In genomic region chr11:30986625-30987017, GRCm38 (mm10) we compare ENCODE assay signal across 8 mouse cellular contexts. TPM values are rescaled to one million over a fixed set of nuclear protein-coding genes. Genes with fewer than 3 reads are reported as not detected.
DNase-seq lines count a peak whose midpoint lies in the region; ATAC-seq and TF ChIP-seq lines count a peak whose summit lies in the region.

No protein-coding gene starts in this region.

- TF ChIP-seq EP300 in stomach, postnatal 0 days (optimal IDR thresholded peaks at IDR 0.05) = no peak

- DNase-seq in heart, postnatal 36 days = no peak
- DNase-seq in R1 (ENCODE audit: low read depth, low spot score) = peak; percentile 30
- DNase-seq in forebrain, embryonic 14.5 days (ENCODE audit: low spot score) = no peak
- DNase-seq in stomach, postnatal 0 days (ENCODE audit: low spot score) = no peak
- DNase-seq in layer of hippocampus, adult 18-20 months (ENCODE audit: low spot score in 2 of 2) = no peak
- DNase-seq in urinary bladder, adult 2 months (ENCODE audit: low spot score) = no peak

- H3K4me1 ChIP-seq in heart, embryonic 16.5 days (ENCODE audit: control insufficient read depth, insufficient read depth, low read length) = peaks cover 5% of the 10 kb centered on the region; the same call in 1 of the 2 replicates
- peaks cover 4% of the 10 kb centered on the region; the same call in 1 of the 2 replicates for H3K4me1 ChIP-seq in forebrain, embryonic 14.5 days (ENCODE audit: control insufficient read depth, insufficient read depth, low read length)
- peaks cover 18% of the 10 kb centered on the region for H3K4me1 ChIP-seq in liver, embryonic 12.5 days
- H3K4me1 ChIP-seq in stomach, postnatal 0 days (replicated peaks; ENCODE audit: control insufficient read depth, insufficient read depth) = 0 out of 2 replicates have a peak, but pooled peaks cover 3% of the 10 kb centered on the region

- peak overlapping the region; percentile 80 for H3K9ac ChIP-seq in heart, embryonic 16.5 days (ENCODE audit: low read length)
- H3K9ac ChIP-seq in forebrain, embryonic 14.5 days (ENCODE audit: low read length) = peak overlapping the region; percentile 70
- H3K9ac ChIP-seq in liver, embryonic 12.5 days = peak overlapping the region; percentile 96
- peak overlapping the region; percentile 78 for H3K9ac ChIP-seq in stomach, postnatal 0 days (ENCODE audit: low read length)

- WGBS in heart, embryonic 16.5 days = 0% methylated on average over 2 of the region's 2 CpGs
- WGBS in forebrain, embryonic 14.5 days = 2% methylated on average over 2 of the region's 2 CpGs
- 1% methylated on average over 2 of the region's 2 CpGs for WGBS in liver, embryonic 12.5 days (ENCODE audit: insufficient replicate concordance)
- 0% methylated on average over 2 of the region's 2 CpGs for WGBS in stomach, postnatal 0 days

- H3K27me3 ChIP-seq in heart, embryonic 16.5 days (ENCODE audit: control insufficient read depth, insufficient read depth, low read length) = no peaks in the 10 kb centered on the region
- no peaks in the 10 kb centered on the region for H3K27me3 ChIP-seq in forebrain, embryonic 14.5 days (replicated peaks; ENCODE audit: control insufficient read depth, insufficient read depth, low read length)
- H3K27me3 ChIP-seq in liver, embryonic 12.5 days (replicated peaks) = no peaks in the 10 kb centered on the region
- H3K27me3 ChIP-seq in stomach, postnatal 0 days (ENCODE audit: control insufficient read depth, insufficient read depth, low read length) = no peaks in the 10 kb centered on the region

- TF ChIP-seq CTCF in stomach, postnatal 0 days (IDR thresholded peaks at IDR 0.05; ENCODE audit: low read depth) = no peak

- peak; percentile 56 for ATAC-seq in heart, embryonic 16.5 days (replicated peaks; ENCODE audit: extremely low read depth, insufficient read depth, low FRiP score)
- peak; percentile 75 for ATAC-seq in forebrain, embryonic 14.5 days
- peak; percentile 68 for ATAC-seq in liver, embryonic 12.5 days
- peak; percentile 82 for ATAC-seq in stomach, postnatal 0 days (ENCODE audit: low FRiP score, low TSS enrichment)

- H3K4me2 ChIP-seq in heart, embryonic 16.5 days (ENCODE audit: low read depth, low read length) = peak overlapping the region; percentile 75
- H3K4me2 ChIP-seq in forebrain, embryonic 14.5 days (ENCODE audit: low read length) = peak overlapping the region; percentile 67
- peak overlapping the region; percentile 73 for H3K4me2 ChIP-seq in liver, embryonic 12.5 days
- peak overlapping the region; percentile 61 for H3K4me2 ChIP-seq in stomach, postnatal 0 days (replicated peaks; ENCODE audit: low read depth)

- peak overlapping the region; percentile 87 for H3K27ac ChIP-seq in heart, embryonic 16.5 days (ENCODE audit: low read length)
- peak overlapping the region; percentile 55 for H3K27ac ChIP-seq in forebrain, embryonic 14.5 days (ENCODE audit: low read depth, low read length)
- peak overlapping the region; percentile 91 for H3K27ac ChIP-seq in liver, embryonic 12.5 days
- H3K27ac ChIP-seq in stomach, postnatal 0 days (replicated peaks) = peak overlapping the region; percentile 91

- peak overlapping the region; percentile 65 for H3K4me3 ChIP-seq in heart, embryonic 16.5 days (ENCODE audit: low read length)
- peak overlapping the region; percentile 57 for H3K4me3 ChIP-seq in forebrain, embryonic 14.5 days (ENCODE audit: low read depth, low read length)
- H3K4me3 ChIP-seq in liver, embryonic 12.5 days = peak overlapping the region; percentile 85
- H3K4me3 ChIP-seq in stomach, postnatal 0 days (ENCODE audit: low read depth, low read length) = peak overlapping the region; percentile 65

- no peaks in the 10 kb centered on the region for H3K9me3 ChIP-seq in heart, embryonic 16.5 days (replicated peaks; ENCODE audit: control insufficient read depth, low read length)
- H3K9me3 ChIP-seq in forebrain, embryonic 14.5 days (replicated peaks; ENCODE audit: control insufficient read depth, low read length) = no peaks in the 10 kb centered on the region
- no peaks in the 10 kb centered on the region for H3K9me3 ChIP-seq in liver, embryonic 12.5 days (replicated peaks)
- H3K9me3 ChIP-seq in stomach, postnatal 0 days (ENCODE audit: control insufficient read depth, low read length) = no peaks in the 10 kb centered on the region

- no peaks in the 10 kb centered on the region for H3K36me3 ChIP-seq in heart, embryonic 16.5 days (ENCODE audit: control insufficient read depth, insufficient read depth)
- no peaks in the 10 kb centered on the region for H3K36me3 ChIP-seq in forebrain, embryonic 14.5 days (ENCODE audit: control insufficient read depth, insufficient read depth, low read length)
- peaks cover 15% of the 10 kb centered on the region for H3K36me3 ChIP-seq in liver, embryonic 12.5 days
- H3K36me3 ChIP-seq in stomach, postnatal 0 days (ENCODE audit: control insufficient read depth, insufficient read depth, low read length) = no peaks in the 10 kb centered on the region

- intact Hi-C loops in heart, postnatal 36 days (cut with DNase I) = loop anchor here (2.0 kb wide), 1 partner anchor 32 kb away; the partner anchor contains the start of gene Erlec1

RNA-seq across cellular contexts. Expression of gene Chac2, which starts 0.5 kb away (rescaled TPM):
- polyA plus RNA-seq in heart, embryonic 16.5 days (2015; fragmentation: Nextera tagmentation; extraction: Ambion mirVana) = 17.6 and 20.8 TPM in 2 replicates
- 10 to 100 TPM; 18.9 to 27.6 TPM for total RNA-seq in heart, postnatal 36 days (2021)
- 24.4 and 28.7 TPM in 2 replicates for polyA plus RNA-seq in forebrain, embryonic 14.5 days (2014; fragmentation: Nextera tagmentation; extraction: Ambion mirVana)
- 63.5 and 66.3 TPM in 2 replicates for polyA plus RNA-seq in liver, embryonic 12.5 days (2016; fragmentation: Nextera tagmentation; extraction: Ambion mirVana)
- polyA plus RNA-seq in stomach, postnatal 0 days (2015; fragmentation: Nextera tagmentation; extraction: Ambion mirVana) = 22.5 and 25.4 TPM in 2 replicates
- 10 to 100 TPM; 12.8 to 15.4 TPM for total RNA-seq in layer of hippocampus, adult 18-20 months (2021)
- 5.5 and 7.5 TPM in 2 replicates for polyA plus RNA-seq in urinary bladder, adult 2 months (2012; rRNA removed)

RNA-seq across cellular contexts. Expression of gene Erlec1, which starts 32.5 kb away (rescaled TPM):
- polyA plus RNA-seq in heart, embryonic 16.5 days (2015; fragmentation: Nextera tagmentation; extraction: Ambion mirVana) = 8.9 and 9.6 TPM in 2 replicates
- 10 to 100 TPM; 39.7 to 42.6 TPM for total RNA-seq in heart, postnatal 36 days (2021)
- polyA plus RNA-seq in forebrain, embryonic 14.5 days (2014; fragmentation: Nextera tagmentation; extraction: Ambion mirVana) = 7.6 and 10.7 TPM in 2 replicates
- polyA plus RNA-seq in liver, embryonic 12.5 days (2016; fragmentation: Nextera tagmentation; extraction: Ambion mirVana) = 5.0 and 6.3 TPM in 2 replicates
- 11.4 and 12.1 TPM in 2 replicates for polyA plus RNA-seq in stomach, postnatal 0 days (2015; fragmentation: Nextera tagmentation; extraction: Ambion mirVana)
- 10 to 100 TPM; 51.0 to 52.3 TPM for total RNA-seq in layer of hippocampus, adult 18-20 months (2021)
- polyA plus RNA-seq in urinary bladder, adult 2 months (2012; rRNA removed) = 32.4 and 34.9 TPM in 2 replicates
